Mouse (Mus musculus) embryonic facial prominence, embryonic 15.5 days (tissue): ENCODE results near the gene Rims1. TPM values are rescaled to one million over a fixed set of nuclear protein-coding genes. Genes with fewer than 3 reads are reported as not detected.

Experiments
- ATAC-seq: fragments of 200-750 bp; cut with Nextera tagmentation; 2 replicates; pipeline ENCODE4 v1.8.0; 2017; ENCODE audit warnings: low read depth, moderate TSS enrichment; ENCODE audit not compliant: insufficient number of reproducible peaks, low FRiP score, low TSS enrichment
- H3K27ac ChIP-seq: fragments of 300-500 bp; sonication (generic); replicated peaks from 2 replicates; pipeline ENCODE4 v1.5.1; 2015; ENCODE audit warnings: mild to moderate bottlenecking, inconsistent platforms
- H3K27me3 ChIP-seq: fragments of 300-500 bp; sonication (generic); 2 replicates; pipeline ENCODE4 v1.6.1; 2015; ENCODE audit warnings: inconsistent platforms
- H3K36me3 ChIP-seq: fragments of 300-500 bp; sonication (generic); 2 replicates; pipeline ENCODE4 v1.6.1; 2015; ENCODE audit warnings: mild to moderate bottlenecking, inconsistent platforms
- H3K4me1 ChIP-seq: fragments of 300-500 bp; sonication (generic); 2 replicates; pipeline ENCODE4 v1.6.1; 2015; ENCODE audit warnings: inconsistent platforms
- H3K4me2 ChIP-seq: fragments of 300-500 bp; sonication (generic); replicated peaks from 2 replicates; pipeline ENCODE4 v1.6.1; 2015; ENCODE audit warnings: mild to moderate bottlenecking, inconsistent platforms
- H3K4me3 ChIP-seq: fragments of 300-500 bp; sonication (generic); replicated peaks from 2 replicates; pipeline ENCODE4 v1.5.1; 2015; ENCODE audit warnings: mild to moderate bottlenecking, inconsistent platforms
- H3K9ac ChIP-seq: fragments of 300-500 bp; sonication (generic); 2 replicates; pipeline ENCODE4 v1.6.1; 2015; ENCODE audit warnings: inconsistent platforms
- H3K9me3 ChIP-seq: fragments of 300-500 bp; sonication (generic); replicated peaks from 2 replicates; pipeline ENCODE4 v1.6.1; 2016; ENCODE audit warnings: inconsistent platforms
- WGBS: fragments of 180-500 bp; shearing (Covaris S2); methylation state at CpG from one replicate; pipeline ENCODE4 v1.1.7; 2015; 5-methylcytosine and 5-hydroxymethylcytosine counted together
- polyA plus RNA-seq: library from polyadenylated mRNA; unstranded; fragments of >200 nt; fragmentation: Nextera tagmentation; extraction: Ambion mirVana; gene quantifications from 2 replicates; pipeline ENCODE4 v1.2.1, GENCODE M21; 2015

The Rims1 gene
- polyA plus RNA-seq, 1 experiment from 2014 or later, result 1.9 TPM

DNA sequence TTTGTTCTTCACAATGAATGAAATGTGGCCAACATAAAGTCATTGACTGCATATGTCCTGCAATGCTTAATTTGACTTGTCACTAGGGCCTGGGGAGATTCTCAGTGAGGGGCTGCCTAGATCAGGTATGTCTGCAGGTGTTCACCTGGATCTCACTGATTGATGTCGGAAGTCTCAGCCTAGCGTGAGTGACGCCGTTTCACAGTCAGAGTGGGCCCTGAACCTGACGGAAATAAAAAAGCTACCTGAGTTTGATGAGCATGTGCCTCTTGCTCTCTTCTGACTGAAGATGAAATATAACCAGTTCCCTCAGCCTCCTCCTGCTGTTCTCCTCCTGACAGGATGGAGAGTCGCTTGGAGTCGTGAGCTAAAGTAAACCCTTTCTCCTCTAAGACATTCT lies 173.2 kb downstream of the Rims1 start:
- H3K27me3 ChIP-seq, result no peaks in the 10 kb centered on the region
- no peak overlapping the region for H3K27ac ChIP-seq
- no peak overlapping the region for H3K9ac ChIP-seq
- ATAC-seq, result no peak
- no peak overlapping the region for H3K4me2 ChIP-seq
- WGBS, result 71% methylated on average over 7 of the region's 7 CpGs
- H3K4me1 ChIP-seq, result no peaks in the 10 kb centered on the region
- H3K9me3 ChIP-seq, result no peaks in the 10 kb centered on the region
- no peak overlapping the region for H3K4me3 ChIP-seq
- H3K36me3 ChIP-seq, result no peaks in the 10 kb centered on the region

DNA sequence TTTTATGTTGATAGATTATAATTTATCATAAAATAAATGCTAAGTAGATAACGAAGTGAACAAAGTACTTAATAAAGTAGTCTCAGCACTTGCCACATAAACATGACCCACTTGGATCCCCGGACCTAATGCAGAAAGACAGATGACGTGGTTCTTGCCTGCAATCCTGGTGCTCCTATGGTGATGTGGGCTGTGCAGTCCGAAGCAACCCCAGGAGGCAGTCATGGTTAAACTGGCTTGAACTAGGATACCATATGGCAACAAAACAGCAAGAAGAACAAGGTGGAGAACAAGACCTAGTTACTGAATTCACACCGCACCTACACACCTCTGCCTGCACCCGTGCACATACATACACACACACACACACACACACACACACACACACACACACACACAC lies 173.8 kb downstream of the Rims1 start:
- Histone ChIP-seq H3K9me3 (no peaks in the 10 kb centered on the region), H3K4me3 (no peak overlapping the region), H3K27me3 (no peaks in the 10 kb centered on the region), H3K27ac (no peak overlapping the region), H3K36me3 (no peaks in the 10 kb centered on the region), H3K4me2 (no peak overlapping the region), H3K9ac (no peak overlapping the region), H3K4me1 (no peaks in the 10 kb centered on the region)
- no peak for ATAC-seq
- 81% methylated on average over 6 of the region's 6 CpGs for WGBS

- H3K9me3 ChIP-seq, result no peaks in the 10 kb centered on the region
- WGBS, result 71% methylated on average over 8 of the region's 8 CpGs
- H3K9ac ChIP-seq, result no peak overlapping the region
- no peak overlapping the region for H3K4me2 ChIP-seq
- H3K4me3 ChIP-seq, result no peak overlapping the region
- no peak overlapping the region for H3K27ac ChIP-seq
- no peak for ATAC-seq
- no peaks in the 10 kb centered on the region for H3K4me1 ChIP-seq
- no peaks in the 10 kb centered on the region for H3K27me3 ChIP-seq
- H3K36me3 ChIP-seq, result no peaks in the 10 kb centered on the region
Observed at GRCm38 (mm10) chr1:22629011-22629410, 176.8 kb downstream of the Rims1 start.

- ATAC-seq, result no peak
- Histone ChIP-seq H3K4me1 (no peaks in the 10 kb centered on the region), H3K9ac (no peak overlapping the region), H3K4me3 (no peak overlapping the region), H3K36me3 (no peaks in the 10 kb centered on the region), H3K4me2 (no peak overlapping the region), H3K27ac (no peak overlapping the region), H3K27me3 (no peaks in the 10 kb centered on the region), H3K9me3 (no peaks in the 10 kb centered on the region)
- WGBS, result 29% methylated on average over 5 of the region's 5 CpGs
Observed at GRCm38 (mm10) chr1:22627013-22627412, 178.8 kb downstream of the Rims1 start.

- no peaks in the 10 kb centered on the region for H3K36me3 ChIP-seq
- WGBS, result 70% methylated on average over 3 of the region's 3 CpGs
- H3K27ac ChIP-seq, result no peak overlapping the region
- H3K4me2 ChIP-seq, result no peak overlapping the region
- H3K4me3 ChIP-seq, result no peak overlapping the region
- H3K27me3 ChIP-seq, result no peaks in the 10 kb centered on the region
- H3K9me3 ChIP-seq, result no peaks in the 10 kb centered on the region
- ATAC-seq, result no peak
- no peaks in the 10 kb centered on the region for H3K4me1 ChIP-seq
- H3K9ac ChIP-seq, result no peak overlapping the region
Observed at GRCm38 (mm10) chr1:22626295-22626694, 179.5 kb downstream of the Rims1 start.

- WGBS, result 52% methylated on average over 8 of the region's 8 CpGs
- no peak overlapping the region for H3K9ac ChIP-seq
- H3K4me3 ChIP-seq, result no peak overlapping the region
- no peak for ATAC-seq
- H3K36me3 ChIP-seq, result no peaks in the 10 kb centered on the region
- no peaks in the 10 kb centered on the region for H3K9me3 ChIP-seq
- no peaks in the 10 kb centered on the region for H3K4me1 ChIP-seq
- H3K4me2 ChIP-seq, result no peak overlapping the region
- no peaks in the 10 kb centered on the region for H3K27me3 ChIP-seq
- no peak overlapping the region for H3K27ac ChIP-seq
Observed at GRCm38 (mm10) chr1:22620827-22621226, 185.0 kb downstream of the Rims1 start.

- H3K4me3 ChIP-seq, result no peak overlapping the region
- H3K9me3 ChIP-seq, result no peaks in the 10 kb centered on the region
- H3K4me1 ChIP-seq, result no peaks in the 10 kb centered on the region
- H3K27ac ChIP-seq, result no peak overlapping the region
- no peak for ATAC-seq
- WGBS, result 71% methylated on average over 4 of the region's 4 CpGs
- H3K9ac ChIP-seq, result no peak overlapping the region
- no peak overlapping the region for H3K4me2 ChIP-seq
- no peaks in the 10 kb centered on the region for H3K36me3 ChIP-seq
- no peaks in the 10 kb centered on the region for H3K27me3 ChIP-seq
Observed at GRCm38 (mm10) chr1:22615601-22616000, 190.2 kb downstream of the Rims1 start.

DNA sequence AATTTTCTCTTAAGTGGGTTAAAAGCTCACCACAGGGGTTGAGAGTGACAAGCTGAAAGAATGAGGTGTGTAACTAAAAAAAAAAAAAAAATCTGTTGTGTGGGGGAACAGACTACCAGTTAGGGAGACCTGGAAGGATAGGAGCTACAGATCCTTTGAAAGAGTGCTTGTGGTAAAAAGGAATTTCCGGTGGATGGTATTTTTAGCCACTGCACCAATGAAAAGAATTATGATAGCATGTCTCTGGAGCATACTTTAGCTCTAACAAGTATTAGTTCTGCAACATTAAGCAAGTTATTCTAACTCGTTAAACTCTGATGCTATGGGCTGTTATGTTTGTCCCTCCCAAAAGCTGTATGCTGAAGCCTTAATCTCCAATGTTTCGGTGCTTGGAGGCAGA lies 192.2 kb downstream of the Rims1 start:
- no peak overlapping the region for H3K9ac ChIP-seq
- no peak overlapping the region for H3K27ac ChIP-seq
- WGBS, result 58% methylated on average over 3 of the region's 3 CpGs

DNA sequence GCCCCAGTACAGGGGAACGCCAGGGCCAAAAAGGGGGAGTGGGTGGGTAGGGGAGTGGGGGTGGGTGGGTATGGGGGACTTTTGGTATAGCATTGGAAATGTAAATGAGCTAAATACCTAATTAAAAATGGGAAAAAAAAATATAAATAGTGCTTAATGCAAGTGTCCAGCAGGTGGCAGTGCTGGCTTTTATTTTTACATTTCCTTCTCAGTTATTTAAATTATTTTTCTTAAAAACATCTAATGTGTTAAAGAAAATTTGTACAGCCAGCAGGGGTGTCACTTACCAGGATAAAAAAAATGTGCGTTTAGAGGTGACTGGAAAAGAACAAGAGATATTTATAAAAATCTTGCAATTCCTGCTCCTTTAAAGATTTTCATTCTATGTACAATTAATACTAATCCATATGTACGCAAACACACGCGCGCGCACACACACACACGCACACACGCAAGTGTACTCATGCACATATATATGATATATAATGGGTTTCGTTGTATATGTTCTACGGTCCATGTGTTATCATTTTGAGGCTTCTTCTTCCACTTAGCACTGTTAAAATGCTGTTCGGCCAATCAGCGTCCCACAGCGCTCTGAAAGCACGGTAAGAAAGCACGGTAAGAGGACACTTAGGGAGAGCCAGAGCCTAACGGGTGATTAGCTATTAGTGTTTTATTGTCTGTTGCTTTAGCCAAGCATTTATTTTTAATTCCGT lies 201.3 kb downstream of the Rims1 start:
- 71% methylated on average over 17 of the region's 18 CpGs for WGBS
- H3K4me3 ChIP-seq, result no peak overlapping the region
- no peaks in the 10 kb centered on the region for H3K27me3 ChIP-seq
- no peaks in the 10 kb centered on the region for H3K36me3 ChIP-seq
- H3K4me1 ChIP-seq, result no peaks in the 10 kb centered on the region
- no peak overlapping the region for H3K27ac ChIP-seq
- H3K4me2 ChIP-seq, result no peak overlapping the region
- H3K9me3 ChIP-seq, result no peaks in the 10 kb centered on the region
- no peak for ATAC-seq
- H3K9ac ChIP-seq, result no peak overlapping the region

More for the DNA sequence above, 192.2 kb downstream of the Rims1 start:
- Histone ChIP-seq H3K27me3 (no peaks in the 10 kb centered on the region), H3K4me1 (no peaks in the 10 kb centered on the region), H3K9me3 (no peaks in the 10 kb centered on the region), H3K4me3 (no peak overlapping the region), H3K36me3 (no peaks in the 10 kb centered on the region), H3K4me2 (no peak overlapping the region)
- ATAC-seq, result no peak

DNA sequence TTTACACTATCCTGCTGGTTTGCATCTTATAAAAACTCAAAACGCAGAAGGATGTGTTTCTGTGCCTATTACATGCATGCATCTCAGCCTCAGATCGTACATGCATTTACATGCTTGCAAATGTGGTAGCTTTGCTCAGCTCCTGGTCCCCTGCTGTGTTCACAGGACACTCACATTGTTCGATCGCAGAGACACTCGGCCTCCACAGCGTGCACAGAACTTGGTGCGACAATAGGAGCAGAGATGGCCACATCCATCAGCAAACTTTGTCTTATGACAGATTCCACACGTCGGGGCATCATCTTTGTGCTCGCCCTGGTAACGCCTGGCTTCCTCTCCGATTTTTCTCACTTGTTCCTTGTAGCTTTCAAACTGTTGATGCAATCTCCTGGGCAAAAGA lies 209.6 kb downstream of the Rims1 start:
- Histone ChIP-seq H3K9ac (no peak overlapping the region), H3K4me1 (no peaks in the 10 kb centered on the region), H3K36me3 (no peaks in the 10 kb centered on the region), H3K4me2 (no peak overlapping the region), H3K9me3 (no peaks in the 10 kb centered on the region), H3K27me3 (no peaks in the 10 kb centered on the region), H3K27ac (no peak overlapping the region), H3K4me3 (no peak overlapping the region)
- 78% methylated on average over 12 of the region's 12 CpGs for WGBS
- ATAC-seq, result no peak

- no peak overlapping the region for H3K9ac ChIP-seq
- no peak overlapping the region for H3K4me2 ChIP-seq
- no peak overlapping the region for H3K27ac ChIP-seq
- H3K36me3 ChIP-seq, result no peaks in the 10 kb centered on the region
- no peak overlapping the region for H3K4me3 ChIP-seq
- no peaks in the 10 kb centered on the region for H3K9me3 ChIP-seq
- H3K27me3 ChIP-seq, result no peaks in the 10 kb centered on the region
- no peaks in the 10 kb centered on the region for H3K4me1 ChIP-seq
- no peak for ATAC-seq
Observed at GRCm38 (mm10) chr1:22594841-22595240, 211.0 kb downstream of the Rims1 start.

DNA sequence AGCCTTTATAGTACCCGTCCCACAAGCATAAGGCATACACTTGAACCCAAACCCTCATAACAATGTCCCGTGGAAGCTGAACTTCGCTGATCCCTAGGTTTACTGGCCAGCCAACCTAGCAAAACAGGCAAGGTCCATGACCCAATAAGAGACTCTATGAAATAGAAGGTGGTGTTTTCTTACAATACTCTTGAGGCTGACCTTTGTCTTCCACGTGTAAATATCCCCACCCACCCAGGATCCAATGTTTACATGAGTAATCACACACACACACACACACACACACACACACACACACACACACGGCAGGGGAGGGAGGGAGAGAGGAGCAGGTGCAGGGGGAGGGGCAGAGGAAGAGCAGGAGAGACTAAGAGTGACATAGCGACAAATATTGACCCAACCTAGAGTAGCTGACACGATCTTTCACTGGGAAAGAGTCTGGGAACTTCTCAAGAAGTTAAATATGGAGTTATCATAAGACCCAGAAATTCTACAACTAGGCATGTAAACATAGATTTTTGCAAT lies 217.9 kb downstream of the Rims1 start:
- H3K27ac ChIP-seq, result no peak overlapping the region
- no peak overlapping the region for H3K4me2 ChIP-seq
- no peaks in the 10 kb centered on the region for H3K27me3 ChIP-seq
- no peak overlapping the region for H3K9ac ChIP-seq
- H3K9me3 ChIP-seq, result no peaks in the 10 kb centered on the region
- no peak overlapping the region for H3K4me3 ChIP-seq
- no peaks in the 10 kb centered on the region for H3K36me3 ChIP-seq
- no peaks in the 10 kb centered on the region for H3K4me1 ChIP-seq
- WGBS, result 70% methylated on average over 7 of the region's 7 CpGs
- no peak for ATAC-seq
